Mouse (Mus musculus) lung, adult 2 months (tissue): ENCODE results near the gene Zc3h14. TPM values are rescaled to one million over a fixed set of nuclear protein-coding genes. Genes with fewer than 3 reads are reported as not detected.
A peak's percentile ranks its signal among the peaks of the same experiment; 100 is the strongest.

Experiments
- DNase-seq: peaks from one replicate; pipeline ENCODE4 v3.0.0; 2022
- H3K4me1 ChIP-seq: fragments of 200-500 bp; 2 replicates; pipeline ENCODE4 v1.6.1; 2011; ENCODE audit warnings: low read length; ENCODE audit not compliant: control insufficient read depth, insufficient read depth
- H3K4me3 ChIP-seq: fragments of 200-500 bp; replicated peaks from 2 replicates; pipeline ENCODE3; 2011; ENCODE audit warnings: low read depth, mild to moderate bottlenecking, control low read depth, low read length; ENCODE audit errors: extremely low read depth
- CTCF ChIP-seq: fragments of 200-500 bp; IDR thresholded peaks from 2 replicates; pipeline ENCODE4 v1.5.1; 2011; ENCODE audit warnings: mild to moderate bottlenecking, low read length, control low read depth; ENCODE audit not compliant: insufficient read depth
- POLR2A ChIP-seq: fragments of 200-500 bp; IDR thresholded peaks from 2 replicates; pipeline ENCODE4 v1.6.1; 2011; ENCODE audit warnings: low read depth, mild to moderate bottlenecking, control low read depth, low read length, borderline replicate concordance; ENCODE audit errors: extremely low read depth
- WGBS: fragments of 180-500 bp; shearing (Covaris S2); methylation state at CpG from one replicate; pipeline ENCODE4 v1.1.7; 2018; 5-methylcytosine and 5-hydroxymethylcytosine counted together
- polyA plus RNA-seq: library from polyadenylated mRNA; depleted of rRNA; stranded (reverse); fragments of >200 nt; gene quantifications from 2 replicates; pipeline ENCODE4 v1.2.3, GENCODE M21; 2012; rRNA removed

The Zc3h14 gene
- polyA plus RNA-seq: 34.5 and 48.0 TPM in 2 replicates

DNA sequence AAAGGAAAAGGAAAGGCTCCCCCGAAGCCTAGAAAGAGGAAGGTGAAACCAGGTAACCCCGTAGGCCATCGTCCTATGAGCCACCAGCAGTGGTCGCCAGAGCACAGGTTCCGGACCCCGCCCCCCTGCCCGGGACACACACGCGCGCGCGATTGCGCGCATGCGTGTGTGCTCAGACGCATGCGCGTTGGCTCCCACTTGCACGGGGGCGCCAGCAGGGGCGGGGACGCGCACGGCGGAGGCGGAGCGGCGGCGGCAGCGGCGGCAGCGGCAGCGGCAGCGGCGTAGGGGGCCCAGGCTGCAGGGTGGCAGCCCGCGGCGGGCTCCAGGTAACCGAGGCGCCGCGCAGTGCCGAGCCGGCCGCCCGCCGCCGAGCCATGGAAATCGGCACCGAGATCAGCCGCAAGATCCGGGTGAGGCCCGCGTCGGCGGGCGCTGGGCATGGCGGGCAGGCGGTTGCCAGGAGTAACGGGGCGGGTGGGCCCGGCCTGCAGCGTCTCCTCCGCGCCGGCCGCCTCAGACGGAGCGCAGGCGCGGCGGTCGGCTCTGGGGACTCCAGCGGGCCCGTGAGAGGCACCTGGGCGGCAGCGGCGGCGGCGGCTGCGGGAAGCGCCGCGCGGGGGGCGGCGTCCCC, at the start of gene Zc3h14:
Gene Zc3h14, plus strand, starts transcription at position 219 of the 634 bp plus-strand sequence.
- TF ChIP-seq POLR2A: 0 out of 2 replicates have a peak, but pooled peaks have one; percentile 8
- peak; percentile 56 for TF ChIP-seq CTCF
- under 1% methylated on average over 75 of the region's 87 CpGs for whole genome bisulfite sequencing

DNA sequence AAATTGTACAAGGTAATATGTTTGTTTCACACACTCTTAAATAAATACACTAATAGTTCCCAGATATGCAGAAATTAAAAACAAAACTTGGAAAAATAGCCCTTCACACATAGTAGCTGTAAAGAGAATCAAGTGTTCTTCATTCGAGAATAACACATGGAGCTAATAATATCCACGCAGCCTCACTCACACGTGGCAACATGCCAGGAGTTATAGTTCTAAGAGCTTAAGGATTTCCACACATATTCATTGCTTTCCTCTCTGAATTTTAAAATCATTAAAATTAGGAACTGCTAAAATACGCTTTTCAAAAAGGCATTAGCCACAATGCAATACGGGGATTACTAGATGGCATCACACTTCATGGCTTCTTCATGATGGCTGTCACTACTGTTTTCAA, 49.6 kb upstream of the Zc3h14 start:
- TF ChIP-seq CTCF (no peak), POLR2A (no peak)
- no peaks in the 10 kb centered on the region for H3K4me1 ChIP-seq
- DNase-seq: no peak
- H3K4me3 ChIP-seq: no peak overlapping the region
- 61% methylated on average over 5 of the region's 5 CpGs for WGBS

More for the DNA sequence above, at the start of gene Zc3h14:
- H3K4me3 ChIP-seq: peak within 1 kb of the TSS; percentile 68
- no peaks in the 10 kb centered on the region for H3K4me1 ChIP-seq
- peak; percentile 90 for DNase-seq

DNA sequence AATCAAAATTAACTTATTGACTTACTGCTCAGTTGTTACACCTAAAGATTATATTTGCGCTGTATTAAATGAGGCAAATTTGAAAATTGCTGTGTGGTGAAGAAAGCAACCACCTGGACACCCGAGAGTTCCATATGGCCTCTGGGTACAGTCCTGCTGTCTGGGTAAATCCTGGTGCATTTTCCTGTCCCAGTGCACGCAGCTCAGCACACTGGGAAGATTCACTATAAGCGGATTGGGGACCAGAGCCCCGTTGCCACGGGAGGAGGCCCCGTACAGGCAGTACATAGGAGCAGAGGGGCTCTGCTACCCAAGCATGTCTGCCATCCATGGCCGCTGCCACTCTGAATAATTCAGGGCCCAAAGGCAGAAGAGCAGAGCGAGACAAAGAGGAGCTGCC, 45.2 kb upstream of the Zc3h14 start:
- H3K4me1 ChIP-seq: no peaks in the 10 kb centered on the region
- 97% methylated on average over 9 of the region's 9 CpGs for WGBS
- H3K4me3 ChIP-seq: no peak overlapping the region
- no peak for DNase-seq
- no peak for TF ChIP-seq POLR2A
- TF ChIP-seq CTCF: no peak

DNA sequence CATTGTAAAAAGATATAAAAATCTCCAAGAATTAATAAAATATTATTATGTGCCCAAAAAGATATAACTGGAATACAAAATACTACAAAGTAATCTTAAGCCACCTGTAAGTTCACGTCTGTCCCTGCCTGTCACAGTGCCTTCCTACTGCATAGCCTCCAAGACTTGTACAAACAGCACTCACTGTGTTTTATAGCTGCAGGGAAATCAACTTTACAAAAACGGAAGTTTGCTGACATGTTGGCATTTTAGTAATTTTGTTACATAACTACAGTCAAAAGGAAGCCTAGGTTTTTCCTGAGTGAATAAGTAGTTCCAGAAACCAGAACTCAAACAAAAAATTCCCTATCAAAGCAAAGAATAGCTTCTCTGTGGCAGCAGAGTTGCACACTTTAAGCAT, 43.2 kb upstream of the Zc3h14 start:
- Histone ChIP-seq H3K4me1 (no peaks in the 10 kb centered on the region), H3K4me3 (no peak overlapping the region)
- no peak for DNase-seq
- TF ChIP-seq CTCF (no peak), POLR2A (no peak)
- 69% methylated on average over 2 of the region's 2 CpGs for WGBS

DNA sequence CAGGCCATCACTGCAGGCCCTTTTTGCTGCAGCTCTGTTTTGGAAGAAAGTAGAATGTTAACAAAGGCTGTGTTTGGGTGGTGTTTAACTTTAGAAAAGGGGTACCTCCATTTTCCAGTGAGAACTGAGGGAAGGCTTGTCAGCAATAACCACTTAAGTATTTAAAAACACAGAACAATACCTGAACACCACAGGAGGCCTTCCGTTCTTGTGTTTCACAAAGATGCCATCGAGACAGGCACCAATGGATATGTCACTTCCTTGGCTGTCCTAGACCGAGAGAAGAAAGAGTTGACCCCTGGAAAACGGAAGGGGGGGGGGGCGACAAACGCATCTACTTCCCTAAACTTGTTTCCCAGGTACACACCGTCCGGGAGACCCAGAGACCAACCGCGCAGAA, 42.8 kb upstream of the Zc3h14 start:
- no peak for DNase-seq
- 81% methylated on average over 10 of the region's 10 CpGs for WGBS
- H3K4me1 ChIP-seq: no peaks in the 10 kb centered on the region
- no peak overlapping the region for H3K4me3 ChIP-seq
- no peak for TF ChIP-seq CTCF
- no peak for TF ChIP-seq POLR2A

DNA sequence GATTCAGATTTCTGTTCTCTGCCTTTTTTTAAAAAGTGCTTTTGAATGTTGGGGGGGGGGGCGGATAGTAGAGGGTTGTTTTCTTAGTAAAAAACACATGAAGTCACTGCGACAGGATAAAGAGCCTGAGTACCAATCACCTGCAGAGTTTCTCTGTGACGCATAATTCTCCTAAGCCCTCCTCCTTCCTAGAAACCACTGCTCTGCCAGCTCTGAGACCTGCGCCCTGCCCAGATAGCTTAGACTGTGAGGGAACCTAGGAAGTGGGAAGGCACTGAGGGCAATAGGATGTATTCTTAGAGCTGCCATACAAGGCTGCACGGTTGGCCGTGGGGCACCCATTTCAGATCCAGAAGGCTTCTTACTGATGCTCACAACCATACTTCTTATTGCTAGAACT, 33.9 kb upstream of the Zc3h14 start:
- H3K4me3 ChIP-seq: no peak overlapping the region
- WGBS: 66% methylated on average over 6 of the region's 6 CpGs
- H3K4me1 ChIP-seq: peaks cover 6% of the 10 kb centered on the region; the same call in 1 of the 2 replicates
- TF ChIP-seq POLR2A: peak; percentile 25; the same call in 1 of the 2 replicates
- TF ChIP-seq CTCF: no peak
- peak; percentile 26 for DNase-seq

DNA sequence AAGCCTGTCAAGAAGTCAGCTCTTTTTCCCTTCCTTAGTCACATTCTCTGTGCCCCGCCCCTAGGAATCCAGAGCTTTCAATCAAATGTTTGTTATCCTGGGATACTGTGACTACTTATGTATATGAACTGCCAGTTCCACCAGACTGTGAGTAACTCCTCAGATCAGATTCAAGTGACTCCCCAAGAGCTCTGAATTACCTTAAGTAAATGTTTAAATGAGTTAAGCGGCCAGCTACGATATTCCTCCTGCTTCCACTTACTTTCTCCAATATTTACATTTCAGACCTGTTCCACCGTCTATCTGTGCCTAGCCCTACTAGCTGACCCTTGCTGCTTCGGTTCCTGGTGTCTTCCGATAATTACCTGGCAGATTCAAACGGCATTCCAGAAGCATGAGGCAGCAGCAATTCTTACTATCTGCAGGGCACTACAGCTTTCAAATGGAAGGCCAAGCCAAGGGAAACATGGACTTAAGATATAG, 33.1 kb upstream of the Zc3h14 start:
- Histone ChIP-seq H3K4me1 (peaks cover 6% of the 10 kb centered on the region; the same call in 1 of the 2 replicates), H3K4me3 (no peak overlapping the region)
- DNase-seq: peak; percentile 50
- 40% methylated on average over 7 of the region's 7 CpGs for WGBS
- TF ChIP-seq CTCF: no peak
- TF ChIP-seq POLR2A: no peak

DNA sequence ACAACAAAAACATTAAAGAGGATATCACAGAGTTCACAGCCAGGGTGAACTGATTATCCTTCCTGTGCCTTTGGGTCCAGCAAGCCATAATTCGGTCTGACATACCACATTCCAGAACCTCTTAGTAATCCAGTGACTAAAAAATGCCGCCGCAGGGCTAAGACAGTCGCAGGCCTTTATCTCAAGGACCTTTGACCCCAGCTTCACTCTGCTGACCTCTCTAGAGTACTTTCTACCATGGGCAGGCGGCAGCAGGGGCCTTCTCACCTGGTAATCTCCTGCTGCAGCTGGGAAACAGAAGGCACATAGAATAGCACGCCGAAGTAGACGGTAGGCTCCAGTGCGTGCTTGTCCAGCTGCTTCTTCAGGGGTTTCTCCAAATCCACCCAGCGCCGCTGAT, 32.0 kb upstream of the Zc3h14 start:
- no peak overlapping the region for H3K4me3 ChIP-seq
- DNase-seq: peak; percentile 35
- TF ChIP-seq CTCF (no peak), POLR2A (no peak)
- peaks cover 6% of the 10 kb centered on the region; the same call in 1 of the 2 replicates for H3K4me1 ChIP-seq
- WGBS: 41% methylated on average over 11 of the region's 11 CpGs

DNA sequence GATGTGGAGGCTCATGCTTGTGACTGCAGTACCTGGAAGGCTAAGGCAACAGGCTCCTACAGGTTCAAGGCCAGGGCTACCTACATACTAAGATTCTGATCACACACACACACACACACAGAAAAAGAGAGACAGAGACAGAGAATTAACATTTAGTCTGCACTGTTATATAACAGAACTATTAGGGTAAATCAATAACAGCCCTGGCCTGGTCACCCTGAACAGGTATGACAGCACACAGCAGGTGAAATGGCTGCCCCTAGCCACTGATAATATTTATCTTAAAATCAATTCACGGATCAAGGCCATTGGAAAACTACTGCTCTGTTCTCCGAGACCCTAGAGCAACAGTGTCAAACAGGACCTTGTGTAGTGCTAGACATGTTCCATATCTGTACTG, 30.6 kb upstream of the Zc3h14 start:
- DNase-seq: no peak
- 85% methylated on average over 2 of the region's 2 CpGs for WGBS
- TF ChIP-seq POLR2A (no peak), CTCF (no peak)
- Histone ChIP-seq H3K4me1 (peaks cover 8% of the 10 kb centered on the region; the same call in 1 of the 2 replicates), H3K4me3 (no peak overlapping the region)

DNA sequence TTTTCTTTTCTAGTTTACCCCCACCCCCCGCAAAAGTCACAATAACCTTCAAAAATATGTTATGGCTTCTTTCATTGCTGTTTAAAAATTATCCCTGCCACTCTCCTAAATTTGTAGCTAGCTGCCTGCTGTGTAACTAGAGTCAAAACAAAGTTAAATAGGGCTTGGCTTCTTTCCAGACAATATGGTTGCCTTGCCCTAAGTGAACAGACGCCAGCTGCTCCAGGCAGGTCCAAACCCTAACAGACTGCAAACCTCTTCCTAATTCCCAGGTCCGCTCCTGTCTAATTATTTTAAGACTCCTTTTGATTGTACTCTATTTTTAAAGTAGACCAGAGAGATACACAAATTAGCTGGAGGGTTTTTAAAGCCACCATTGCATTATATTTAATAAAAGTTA, 26.1 kb upstream of the Zc3h14 start:
- TF ChIP-seq CTCF: no peak
- TF ChIP-seq POLR2A: no peak
- Histone ChIP-seq H3K4me3 (no peak overlapping the region), H3K4me1 (peaks cover 9% of the 10 kb centered on the region; the same call in 1 of the 2 replicates)
- DNase-seq: no peak
- 55% methylated on average over 3 of the region's 3 CpGs for WGBS
